In the genomic region with DNA sequence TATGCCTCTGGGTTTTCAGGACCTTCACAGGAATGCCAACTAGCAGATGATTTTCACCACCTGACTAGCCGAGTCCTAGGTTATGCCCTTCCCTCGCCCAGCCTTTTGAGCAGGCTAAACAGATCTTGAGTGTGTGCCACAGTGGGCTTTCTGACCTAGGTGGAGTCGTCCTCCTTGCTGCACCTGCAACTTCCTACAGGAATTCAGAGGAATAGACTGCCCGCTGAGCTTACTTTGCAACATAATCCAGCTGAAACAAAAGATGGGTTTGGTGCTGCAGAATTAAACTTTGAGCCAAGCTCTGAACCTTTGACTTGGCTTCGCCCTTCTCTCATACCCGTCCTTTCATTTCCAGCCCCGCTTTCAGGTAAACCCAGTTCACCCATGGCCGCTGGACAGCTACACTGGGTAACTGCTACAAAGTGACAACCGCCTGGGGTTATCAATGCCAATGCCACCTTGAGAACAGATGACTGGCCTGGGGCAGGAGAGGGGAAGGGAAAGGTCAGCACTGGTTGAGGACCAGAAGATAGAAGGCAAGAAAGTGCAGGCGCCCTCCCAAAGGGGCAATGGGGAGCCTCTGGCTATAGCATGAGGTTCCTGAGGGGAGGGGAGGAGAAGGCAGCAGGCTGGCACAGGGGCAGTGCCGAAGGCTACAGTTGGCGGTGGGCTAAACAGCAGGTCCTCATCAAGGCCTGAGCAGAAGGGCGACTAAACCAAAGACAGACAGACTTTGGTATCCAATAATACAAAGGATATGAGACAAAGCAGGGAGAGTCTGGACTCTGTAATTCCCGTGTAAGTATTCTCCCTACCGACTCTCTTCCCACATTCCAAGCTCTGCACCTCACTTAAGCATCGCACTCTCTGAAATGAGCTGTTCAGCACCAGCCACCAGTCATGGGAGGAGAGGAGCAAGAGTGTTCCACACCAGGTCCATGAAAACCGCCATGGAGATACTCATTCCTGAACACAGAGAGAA, we compare ENCODE assay signal across 18 mouse cellular contexts.
DNase-seq lines count a peak whose midpoint lies in the region; ATAC-seq lines count a peak whose summit lies in the region.
"Had no signal": no experiment of that assay in that cellular context is flagged by ENCODE, and none has a peak within 500 bp of the region (broad histone marks: within the 10 kb centered on the region; RNA-seq: fewer than 3 reads in every experiment).

No protein-coding gene starts in this region.

- H3K4me1 ChIP-seq in heart, embryonic 16.5 days (ENCODE audit: control insufficient read depth, insufficient read depth, low read length): no peaks in the 10 kb centered on the region
- H3K4me1 ChIP-seq: forebrain, embryonic 15.5 days; hindbrain, embryonic 15.5 days had no signal

- H3K9me3 ChIP-seq in heart, embryonic 16.5 days (replicated peaks; ENCODE audit: control insufficient read depth, low read length): no peaks in the 10 kb centered on the region
- H3K9me3 ChIP-seq: embryonic facial prominence, embryonic 12.5 days; forebrain, embryonic 15.5 days; heart, embryonic 12.5 days; hindbrain, embryonic 15.5 days had no signal

- no peak overlapping the region for H3K4me3 ChIP-seq in heart, embryonic 16.5 days (ENCODE audit: low read length)
- H3K4me3 ChIP-seq: embryonic facial prominence, embryonic 12.5 days; forebrain, embryonic 15.5 days; heart, embryonic 12.5 days; hindbrain, embryonic 15.5 days had no signal

- no peaks in the 10 kb centered on the region for H3K36me3 ChIP-seq in heart, embryonic 16.5 days (ENCODE audit: control insufficient read depth, insufficient read depth)
- H3K36me3 ChIP-seq: G1E; heart, embryonic 12.5 days had no signal

- no peaks in the 10 kb centered on the region for H3K27me3 ChIP-seq in heart, embryonic 16.5 days (ENCODE audit: control insufficient read depth, insufficient read depth, low read length)
- H3K27me3 ChIP-seq: forebrain, embryonic 15.5 days; heart, embryonic 12.5 days; hindbrain, embryonic 15.5 days had no signal

- no peak overlapping the region for H3K4me2 ChIP-seq in heart, embryonic 16.5 days (ENCODE audit: low read depth, low read length)
- H3K4me2 ChIP-seq: embryonic facial prominence, embryonic 12.5 days; forebrain, embryonic 15.5 days; heart, embryonic 12.5 days; hindbrain, embryonic 15.5 days had no signal

- no peak overlapping the region for H3K9ac ChIP-seq in heart, embryonic 16.5 days (ENCODE audit: low read length)
- H3K9ac ChIP-seq: embryonic facial prominence, embryonic 12.5 days; forebrain, embryonic 15.5 days; heart, embryonic 12.5 days; hindbrain, embryonic 15.5 days had no signal

- peak; percentile 89 for DNase-seq in heart, adult 11 months
- no peak for DNase-seq in heart, postnatal 25 days (ENCODE audit: low spot score)
- no peak for DNase-seq in heart, postnatal 10 days
- DNase-seq in ES-CJ7 (ENCODE audit: low read depth, low spot score) (peak; percentile 97), ZHBTc4 (ENCODE audit: low read depth, low spot score) (peak; percentile 93)
- DNase-seq in cerebellum, adult 8-10 months: no peak
- DNase-seq: B cell, adult 2 months; cerebellum, adult 9-10 months; cerebellum, postnatal 25 days; gastrocnemius, postnatal 10 days had no signal

- 74% methylated on average over 17 of the region's 17 CpGs for WGBS in heart, embryonic 16.5 days

- ATAC-seq in heart, embryonic 16.5 days (replicated peaks; ENCODE audit: extremely low read depth, insufficient read depth, low FRiP score): 0 out of 2 replicates have a peak, but pooled peaks have one; percentile 6
- ATAC-seq: CD4-positive, CD25-positive, alpha-beta regulatory T cell, adult 4 months; forebrain, embryonic 15.5 days; intestine, embryonic 16.5 days had no signal

- H3K27ac ChIP-seq in heart, embryonic 16.5 days (ENCODE audit: low read length): no peak overlapping the region
- H3K27ac ChIP-seq: embryonic facial prominence, embryonic 12.5 days; forebrain, embryonic 15.5 days; hindbrain, embryonic 15.5 days had no signal

- intact Hi-C loops in heart, postnatal 25 days (cut with DNase I): no loop called here
- intact Hi-C loops in heart, postnatal 10 days (cut with DNase I): no loop called here

Comparison
In these comparisons a context has a peak if more than half of its experiments do, and no peak if none do; other contexts are left out.
1. DNase-seq: peak in heart, adult 11 months (single experiment), ES-CJ7 (single experiment) and ZHBTc4 (single experiment); none in heart, postnatal 25 days (single experiment), heart, postnatal 10 days (0 of 2) and cerebellum, adult 8-10 months (single experiment).